Mouse (Mus musculus) naive thymus-derived CD4-positive, alpha-beta T cell, adult 2 months (primary cell): ENCODE measurements around the gene Adra2c.

ENCODE experiments used
- DNase-seq: peaks from one replicate; pipeline ENCODE4 v3.0.0-alpha.2; 2011; ENCODE audit warnings: low read depth

The Adra2c gene

GRCm38 (mm10) chr5:35278019-35278418, at the start of gene Adra2c:
Adra2c (plus strand) TSS chr5:35278319.
- no peak for DNase-seq

- no peak for DNase-seq
Measured at GRCm38 (mm10) chr5:35233142-35233541, 45.0 kb upstream of the Adra2c start.

- no peak for DNase-seq
Measured at GRCm38 (mm10) chr5:35237757-35238156, 40.4 kb upstream of the Adra2c start.

GRCm38 (mm10) chr5:35238627-35239026, 39.5 kb upstream of the Adra2c start:
- no peak for DNase-seq

GRCm38 (mm10) chr5:35241556-35241955, 36.6 kb upstream of the Adra2c start:
- no peak for DNase-seq

- DNase-seq: no peak
Measured at GRCm38 (mm10) chr5:35244204-35244603, 33.9 kb upstream of the Adra2c start.

- DNase-seq: no peak
Measured at GRCm38 (mm10) chr5:35245555-35246273, 32.4 kb upstream of the Adra2c start.

- DNase-seq: no peak
Measured at GRCm38 (mm10) chr5:35254964-35255716, 23.0 kb upstream of the Adra2c start.

- no peak for DNase-seq
Measured at GRCm38 (mm10) chr5:35263716-35264115, 14.4 kb upstream of the Adra2c start.

- no peak for DNase-seq
Measured at GRCm38 (mm10) chr5:35267486-35267885, 10.6 kb upstream of the Adra2c start.

- DNase-seq: no peak
Measured at GRCm38 (mm10) chr5:35275356-35275755, 2.8 kb upstream of the Adra2c start.

- peak; percentile 1 for DNase-seq
Measured at GRCm38 (mm10) chr5:35278741-35279695, 899 bp downstream of the Adra2c start.

- no peak for DNase-seq
Measured at GRCm38 (mm10) chr5:35279696-35280001, 1.5 kb downstream of the Adra2c start.

- peak; percentile 2 for DNase-seq
Measured at GRCm38 (mm10) chr5:35280002-35280782, 2.1 kb downstream of the Adra2c start.

GRCm38 (mm10) chr5:35280783-35281165, 2.7 kb downstream of the Adra2c start:
- no peak for DNase-seq

GRCm38 (mm10) chr5:35285281-35285680, 7.2 kb downstream of the Adra2c start:
- DNase-seq: no peak

GRCm38 (mm10) chr5:35286190-35286589, 8.1 kb downstream of the Adra2c start:
- no peak for DNase-seq

GRCm38 (mm10) chr5:35299621-35300020, 21.5 kb downstream of the Adra2c start:
- no peak for DNase-seq

GRCm38 (mm10) chr5:35304191-35304590, 26.1 kb downstream of the Adra2c start:
- DNase-seq: no peak

- no peak for DNase-seq
Measured at GRCm38 (mm10) chr5:35305332-35305731, 27.2 kb downstream of the Adra2c start.

- DNase-seq: no peak
Measured at GRCm38 (mm10) chr5:35306692-35307091, 28.6 kb downstream of the Adra2c start.

GRCm38 (mm10) chr5:35309853-35310252, 31.7 kb downstream of the Adra2c start:
- no peak for DNase-seq
